Mouse (Mus musculus): ENCODE measurements around the gene Nme6. TPM values are rescaled to one million over a fixed set of nuclear protein-coding genes. Genes with fewer than 3 reads are reported as not detected.
"Not testable (repeated sequence)": the region's sequence is repeated elsewhere in the genome, so short reads cannot be mapped to it uniquely, and the experiment has no call there.

Nme6 gene
- polyA plus RNA-seq (2012; ENCODE audit: insufficient read depth, insufficient read length, low replicate concordance, missing spikeins), result not detected in 2 replicates

- WGBS, result under 1% methylated on average over 32 of the region's 32 CpGs
- peaks cover 5% of the 10 kb centered on the region for H3K4me1 ChIP-seq (ENCODE audit: control insufficient read depth, insufficient read depth, low read length)
These were observed at the start of gene Nme6 for GRCm38 (mm10) chr9:109832391-109833087. Gene Nme6 (plus strand): TSS chr9:109832749.

GRCm38 (mm10) chr9:109790570-109790969 is 42.0 kb upstream of the Nme6 start, which contains the start of gene Fbxw27:
Gene Fbxw27 (minus strand): TSS chr9:109790670.
- H3K4me3 ChIP-seq (ENCODE audit: insufficient read depth, low read depth, low read length); H3K4me1 ChIP-seq (ENCODE audit: control insufficient read depth, insufficient read depth, low read length); H3K27ac ChIP-seq (ENCODE audit: insufficient read depth, low read depth, low read length): not testable (repeated sequence)
- WGBS, result 80% methylated on average over 4 of the region's 4 CpGs

More at GRCm38 (mm10) chr9:109832391-109833087, at the start of gene Nme6:
- Histone ChIP-seq H3K27ac (ENCODE audit: insufficient read depth, low read depth, low read length) (no peak within 1 kb of the TSS; the same call in 1 of the 2 replicates), H3K4me3 (ENCODE audit: insufficient read depth, low read depth, low read length) (peak within 1 kb of the TSS; percentile 87)
- TF ChIP-seq CTCF (IDR thresholded peaks at IDR 0.05; ENCODE audit: insufficient read depth, low read depth, low read length) (peak; percentile 59), POLR2A (IDR thresholded peaks at IDR 0.05; ENCODE audit: insufficient read depth, low read depth, low read length) (peak; percentile 67)

DNA sequence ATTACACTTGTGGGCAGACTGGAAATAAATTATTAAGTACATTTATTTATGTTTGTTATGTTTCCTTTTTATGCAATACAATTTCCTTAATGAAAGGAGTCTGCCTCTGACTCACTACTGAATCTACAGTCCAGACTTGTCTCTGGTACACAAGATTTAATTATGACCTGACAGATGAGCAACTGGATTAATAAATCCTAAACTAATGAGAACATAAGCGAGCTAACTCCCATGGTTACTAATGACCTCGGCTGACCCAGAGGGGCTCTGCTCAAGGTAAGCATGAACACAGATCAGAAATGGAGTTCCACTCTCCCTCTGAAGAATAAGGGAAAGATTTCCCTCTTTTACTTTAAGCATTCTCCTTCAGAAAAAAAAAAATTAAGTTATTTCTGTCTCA is 37.3 kb upstream of the Nme6 start:
- TF ChIP-seq CTCF (IDR thresholded peaks at IDR 0.05; ENCODE audit: insufficient read depth, low read depth, low read length) (no peak), POLR2A (IDR thresholded peaks at IDR 0.05; ENCODE audit: insufficient read depth, low read depth, low read length) (no peak)
- H3K27ac ChIP-seq (ENCODE audit: insufficient read depth, low read depth, low read length), result no peak overlapping the region
- H3K4me1 ChIP-seq (ENCODE audit: control insufficient read depth, insufficient read depth, low read length), result no peaks in the 10 kb centered on the region
- WGBS, result 63% methylated on average over 2 of the region's 2 CpGs
- no peak overlapping the region for H3K4me3 ChIP-seq (ENCODE audit: insufficient read depth, low read depth, low read length)

DNA sequence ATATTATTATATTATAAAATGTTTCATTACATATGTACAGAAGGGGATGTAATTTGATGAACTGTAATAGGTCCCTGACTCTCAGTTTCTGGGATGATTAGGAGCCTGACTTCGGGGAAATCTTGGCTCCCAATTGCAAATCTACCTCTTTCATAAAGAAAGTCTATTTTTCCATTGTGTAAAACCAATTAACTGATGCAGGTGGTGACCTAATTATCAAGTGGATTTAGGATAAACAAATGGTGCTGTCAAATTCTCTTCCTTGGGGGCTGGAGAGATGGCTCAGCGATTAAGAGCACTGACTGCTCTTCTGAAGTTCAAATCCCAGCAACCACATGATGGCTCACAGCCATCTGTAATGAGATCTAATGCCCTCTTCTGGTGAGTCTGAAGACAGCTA is 36.7 kb upstream of the Nme6 start:
- H3K27ac ChIP-seq (ENCODE audit: insufficient read depth, low read depth, low read length), result no peak overlapping the region
- TF ChIP-seq POLR2A (IDR thresholded peaks at IDR 0.05; ENCODE audit: insufficient read depth, low read depth, low read length) (no peak), CTCF (IDR thresholded peaks at IDR 0.05; ENCODE audit: insufficient read depth, low read depth, low read length) (no peak)
- H3K4me1 ChIP-seq (ENCODE audit: control insufficient read depth, insufficient read depth, low read length), result no peaks in the 10 kb centered on the region
- WGBS, result 42% methylated on average over 2 of the region's 2 CpGs
- no peak overlapping the region for H3K4me3 ChIP-seq (ENCODE audit: insufficient read depth, low read depth, low read length)

- no peaks in the 10 kb centered on the region for H3K4me1 ChIP-seq (ENCODE audit: control insufficient read depth, insufficient read depth, low read length)
- no peak overlapping the region for H3K27ac ChIP-seq (ENCODE audit: insufficient read depth, low read depth, low read length)
- WGBS, result 94% methylated on average over 1 of the region's 1 CpGs
- no peak for TF ChIP-seq CTCF (IDR thresholded peaks at IDR 0.05; ENCODE audit: insufficient read depth, low read depth, low read length)
- TF ChIP-seq POLR2A (IDR thresholded peaks at IDR 0.05; ENCODE audit: insufficient read depth, low read depth, low read length), result no peak
- no peak overlapping the region for H3K4me3 ChIP-seq (ENCODE audit: insufficient read depth, low read depth, low read length)
These were observed 34.5 kb upstream of the Nme6 start for GRCm38 (mm10) chr9:109798051-109798450.

DNA sequence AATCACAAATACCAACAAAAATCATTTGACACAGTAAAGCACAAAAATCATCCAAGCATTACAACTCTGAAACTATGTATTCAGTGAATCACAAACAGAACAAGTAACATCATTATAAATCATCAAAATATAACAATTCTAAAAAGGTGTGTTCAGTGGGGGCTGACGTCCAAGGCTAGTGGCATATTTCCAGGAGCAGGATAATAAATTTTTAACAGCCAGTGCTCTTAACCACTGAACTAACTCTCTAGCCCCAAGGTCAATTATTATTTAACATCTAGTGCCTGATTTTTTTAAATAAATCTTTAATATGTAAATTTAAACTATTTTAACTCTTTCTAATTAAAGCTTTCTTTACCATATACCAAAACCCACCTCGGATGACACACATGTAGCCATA is 27.0 kb upstream of the Nme6 start:
- 84% methylated on average over 2 of the region's 2 CpGs for WGBS
- not testable (repeated sequence) for H3K27ac ChIP-seq (ENCODE audit: insufficient read depth, low read depth, low read length); H3K4me3 ChIP-seq (ENCODE audit: insufficient read depth, low read depth, low read length); H3K4me1 ChIP-seq (ENCODE audit: control insufficient read depth, insufficient read depth, low read length)

DNA sequence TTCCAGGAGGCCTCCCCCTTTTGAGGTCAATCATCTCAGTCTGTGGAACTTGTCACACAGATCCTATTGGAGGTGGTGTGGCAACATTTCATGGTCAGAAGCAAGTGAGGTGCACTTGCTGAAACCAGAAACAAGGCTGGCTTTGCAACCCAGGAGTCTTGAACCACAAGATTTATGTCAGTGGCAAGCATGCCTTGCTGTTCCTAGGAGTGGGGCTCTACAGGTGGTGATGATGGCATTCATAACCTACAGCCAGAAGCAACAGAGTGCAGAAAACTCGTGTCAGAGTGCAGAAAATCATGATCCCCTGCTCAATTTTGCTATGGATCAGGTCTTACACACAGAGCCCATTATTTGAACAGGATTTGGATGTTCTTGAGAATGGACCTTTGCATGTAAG is 26.3 kb upstream of the Nme6 start:
- no peak for TF ChIP-seq CTCF (IDR thresholded peaks at IDR 0.05; ENCODE audit: insufficient read depth, low read depth, low read length)
- TF ChIP-seq POLR2A (IDR thresholded peaks at IDR 0.05; ENCODE audit: insufficient read depth, low read depth, low read length), result no peak
- Histone ChIP-seq H3K27ac (ENCODE audit: insufficient read depth, low read depth, low read length) (no peak overlapping the region), H3K4me1 (ENCODE audit: control insufficient read depth, insufficient read depth, low read length) (no peaks in the 10 kb centered on the region), H3K4me3 (ENCODE audit: insufficient read depth, low read depth, low read length) (no peak overlapping the region)
- 42% methylated on average over 1 of the region's 1 CpGs for WGBS

DNA sequence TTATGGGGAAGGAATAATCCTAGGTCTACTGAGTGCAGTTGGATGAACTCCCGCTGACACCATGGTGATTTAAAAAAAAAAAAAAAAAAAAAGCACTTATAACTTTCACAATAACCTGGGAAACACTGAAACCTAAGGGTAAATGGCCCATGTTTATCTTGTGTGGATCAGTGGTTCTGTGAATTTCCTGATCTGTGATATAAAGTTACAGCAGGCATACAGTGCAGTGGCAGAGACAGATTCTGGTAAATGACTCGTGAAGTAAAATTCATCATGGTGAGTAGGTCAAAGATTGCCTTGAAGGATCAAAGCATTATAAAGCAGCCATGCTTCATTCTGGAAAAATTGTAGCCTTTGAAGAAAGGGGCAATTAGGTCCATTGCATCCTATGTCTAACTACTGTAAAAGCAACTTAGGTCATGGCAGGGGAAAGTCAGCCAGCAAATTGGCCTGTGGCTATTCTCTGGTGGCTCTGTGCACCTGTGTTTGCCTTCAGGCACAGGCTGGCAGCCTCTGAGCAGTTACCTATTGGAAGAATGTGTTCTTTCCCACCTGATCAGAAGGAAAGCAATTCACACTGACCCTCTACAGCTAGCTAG is 25.8 kb upstream of the Nme6 start:
- H3K27ac ChIP-seq (ENCODE audit: insufficient read depth, low read depth, low read length), result no peak overlapping the region
- no peaks in the 10 kb centered on the region for H3K4me1 ChIP-seq (ENCODE audit: control insufficient read depth, insufficient read depth, low read length)
- WGBS, result 84% methylated on average over 2 of the region's 2 CpGs
- no peak for TF ChIP-seq POLR2A (IDR thresholded peaks at IDR 0.05; ENCODE audit: insufficient read depth, low read depth, low read length)
- no peak for TF ChIP-seq CTCF (IDR thresholded peaks at IDR 0.05; ENCODE audit: insufficient read depth, low read depth, low read length)
- no peak overlapping the region for H3K4me3 ChIP-seq (ENCODE audit: insufficient read depth, low read depth, low read length)

GRCm38 (mm10) chr9:109807898-109808297 is 24.7 kb upstream of the Nme6 start:
- no peak for TF ChIP-seq POLR2A (IDR thresholded peaks at IDR 0.05; ENCODE audit: insufficient read depth, low read depth, low read length)
- TF ChIP-seq CTCF (IDR thresholded peaks at IDR 0.05; ENCODE audit: insufficient read depth, low read depth, low read length), result no peak
- H3K27ac ChIP-seq (ENCODE audit: insufficient read depth, low read depth, low read length), result no peak overlapping the region
- WGBS, result 49% methylated on average over 3 of the region's 3 CpGs
- no peaks in the 10 kb centered on the region for H3K4me1 ChIP-seq (ENCODE audit: control insufficient read depth, insufficient read depth, low read length)
- H3K4me3 ChIP-seq (ENCODE audit: insufficient read depth, low read depth, low read length), result no peak overlapping the region
